Mouse (Mus musculus): ENCODE measurements around the gene Lefty2.

- no peak for TF ChIP-seq GATA1 (IDR thresholded peaks at IDR 0.05; ENCODE audit: low read depth, low read length)
- no peak for TF ChIP-seq ELF1 (IDR thresholded peaks at IDR 0.05; ENCODE audit: low read depth, low read length)
- TF ChIP-seq TAL1 (IDR thresholded peaks at IDR 0.05; ENCODE audit: low read length), result no peak
- TF ChIP-seq CTCF (IDR thresholded peaks at IDR 0.05 in 2 of 3, conservative IDR thresholded peaks at IDR 0.05 in 1 of 3; ENCODE audit: control insufficient read depth in 1 of 3, insufficient read depth in 1 of 3, low read depth in 2 of 3, low read length in 3 of 3, poor library complexity in 1 of 3, severe bottlenecking in 1 of 3), result no peak
- no peak for TF ChIP-seq MEF2A (IDR thresholded peaks at IDR 0.05; ENCODE audit: extremely low read depth, insufficient replicate concordance, low read depth, low read length, poor library complexity, severe bottlenecking)
- TF ChIP-seq EP300 (IDR thresholded peaks at IDR 0.05; ENCODE audit: low read depth in 1 of 2, low read length in 2 of 2), result no peak
- TF ChIP-seq POLR2AphosphoS2 (IDR thresholded peaks at IDR 0.05; ENCODE audit: low read length), result no peak
- TF ChIP-seq E2F4 (IDR thresholded peaks at IDR 0.05; ENCODE audit: borderline replicate concordance, low read depth, low read length), result no peak
- no peak for TF ChIP-seq MYC (IDR thresholded peaks at IDR 0.05; ENCODE audit: low read depth, low read length)
- TF ChIP-seq RAD21 (IDR thresholded peaks at IDR 0.05; ENCODE audit: low read depth, low read length), result no peak
Observed at GRCm38 (mm10) chr1:180944553-180944952, 51.6 kb downstream of the Lefty2 start.

Data from MEL (cell line).